Mouse (Mus musculus): Measurements from ENCODE around the gene Pithd1. TPM values are rescaled to one million over a fixed set of nuclear protein-coding genes. Genes with fewer than 3 reads are reported as not detected.

Pithd1 gene
- polyA plus RNA-seq, 1 experiment, result 31.8 TPM

- H3K4me3 ChIP-seq (ENCODE audit: insufficient read depth, low read depth, low read length), result no peak overlapping the region
- H3K4me1 ChIP-seq (ENCODE audit: control insufficient read depth, insufficient read depth, low read length), result peaks cover 5% of the 10 kb centered on the region; the same call in 1 of the 2 replicates
- no peaks in the 10 kb centered on the region for H3K36me3 ChIP-seq (ENCODE audit: control insufficient read depth, insufficient read depth, low read length)
- no peaks in the 10 kb centered on the region for H3K27me3 ChIP-seq (replicated peaks; ENCODE audit: control insufficient read depth, insufficient read depth, low read length)
- no peak for TF ChIP-seq POLR2A (IDR thresholded peaks at IDR 0.05; ENCODE audit: low read depth, low read length)
- TF ChIP-seq CTCF (conservative IDR thresholded peaks at IDR 0.05; ENCODE audit: insufficient read depth, insufficient read length, low read depth, low read length), result no peak
- WGBS, result 93% methylated on average over 12 of the region's 12 CpGs
- H3K27ac ChIP-seq (ENCODE audit: insufficient read depth, low read depth, low read length), result no peak overlapping the region
- DNase-seq, result no peak
These were observed 10.9 kb downstream of the Pithd1 start for GRCm38 (mm10) chr4:135976146-135976545.

- 60% methylated on average over 13 of the region's 13 CpGs for whole genome bisulfite sequencing
- Histone ChIP-seq H3K4me3 (ENCODE audit: insufficient read depth, low read depth, low read length) (peak overlapping the region; percentile 55), H3K27me3 (replicated peaks; ENCODE audit: control insufficient read depth, insufficient read depth, low read length) (no peaks in the 10 kb centered on the region), H3K36me3 (ENCODE audit: control insufficient read depth, insufficient read depth, low read length) (no peaks in the 10 kb centered on the region), H3K4me1 (ENCODE audit: control insufficient read depth, insufficient read depth, low read length) (peaks cover 5% of the 10 kb centered on the region; the same call in 1 of the 2 replicates), H3K27ac (ENCODE audit: insufficient read depth, low read depth, low read length) (no peak overlapping the region)
- DNase-seq, result no peak
- TF ChIP-seq POLR2A (IDR thresholded peaks at IDR 0.05; ENCODE audit: low read depth, low read length) (no peak), CTCF (conservative IDR thresholded peaks at IDR 0.05; ENCODE audit: insufficient read depth, insufficient read length, low read depth, low read length) (no peak)
These were observed 13.9 kb downstream of the Pithd1 start for GRCm38 (mm10) chr4:135972911-135973811.

- DNase-seq, result peak; percentile 92
- no peaks in the 10 kb centered on the region for H3K36me3 ChIP-seq (ENCODE audit: control insufficient read depth, insufficient read depth, low read length)
- H3K27me3 ChIP-seq (replicated peaks; ENCODE audit: control insufficient read depth, insufficient read depth, low read length), result no peaks in the 10 kb centered on the region
- 2% methylated on average over 19 of the region's 19 CpGs for WGBS
- H3K27ac ChIP-seq (ENCODE audit: insufficient read depth, low read depth, low read length), result no peak within 1 kb of the TSS
- H3K4me1 ChIP-seq (ENCODE audit: control insufficient read depth, insufficient read depth, low read length), result peaks cover 5% of the 10 kb centered on the region; the same call in 1 of the 2 replicates
- TF ChIP-seq POLR2A (IDR thresholded peaks at IDR 0.05; ENCODE audit: low read depth, low read length), result peak; percentile 6
- 0 out of 2 replicates have a peak, but pooled peaks have one; percentile 12 for TF ChIP-seq CTCF (conservative IDR thresholded peaks at IDR 0.05; ENCODE audit: insufficient read depth, insufficient read length, low read depth, low read length)
- peak within 1 kb of the TSS; percentile 55 for H3K4me3 ChIP-seq (ENCODE audit: insufficient read depth, low read depth, low read length)
These were observed 14.5 kb downstream of the Pithd1 start, which contains the start of gene Lypla2 for GRCm38 (mm10) chr4:135972556-135972906. Lypla2 (minus strand) TSS chr4:135972626.

GRCm38 (mm10) chr4:135971805-135972555, 15.1 kb downstream of the Pithd1 start:
- no peak for DNase-seq
- 1% methylated on average over 35 of the region's 35 CpGs for WGBS

GRCm38 (mm10) chr4:135970585-135970984, 16.5 kb downstream of the Pithd1 start:
- Histone ChIP-seq H3K4me1 (ENCODE audit: control insufficient read depth, insufficient read depth, low read length) (peaks cover 5% of the 10 kb centered on the region; the same call in 1 of the 2 replicates), H3K36me3 (ENCODE audit: control insufficient read depth, insufficient read depth, low read length) (no peaks in the 10 kb centered on the region), H3K27ac (ENCODE audit: insufficient read depth, low read depth, low read length) (no peak overlapping the region), H3K27me3 (replicated peaks; ENCODE audit: control insufficient read depth, insufficient read depth, low read length) (no peaks in the 10 kb centered on the region), H3K4me3 (ENCODE audit: insufficient read depth, low read depth, low read length) (no peak overlapping the region)
- TF ChIP-seq CTCF (conservative IDR thresholded peaks at IDR 0.05; ENCODE audit: insufficient read depth, insufficient read length, low read depth, low read length), result no peak
- no peak for TF ChIP-seq POLR2A (IDR thresholded peaks at IDR 0.05; ENCODE audit: low read depth, low read length)
- 81% methylated on average over 11 of the region's 11 CpGs for WGBS
- no peak for DNase-seq

More at GRCm38 (mm10) chr4:135971805-135972555, 15.1 kb downstream of the Pithd1 start:
- Histone ChIP-seq H3K4me3 (ENCODE audit: insufficient read depth, low read depth, low read length) (peak overlapping the region; percentile 55), H3K4me1 (ENCODE audit: control insufficient read depth, insufficient read depth, low read length) (peaks cover 5% of the 10 kb centered on the region; the same call in 1 of the 2 replicates), H3K27ac (ENCODE audit: insufficient read depth, low read depth, low read length) (no peak overlapping the region), H3K36me3 (ENCODE audit: control insufficient read depth, insufficient read depth, low read length) (no peaks in the 10 kb centered on the region), H3K27me3 (replicated peaks; ENCODE audit: control insufficient read depth, insufficient read depth, low read length) (no peaks in the 10 kb centered on the region)
- TF ChIP-seq CTCF (conservative IDR thresholded peaks at IDR 0.05; ENCODE audit: insufficient read depth, insufficient read length, low read depth, low read length), result no peak
- no peak for TF ChIP-seq POLR2A (IDR thresholded peaks at IDR 0.05; ENCODE audit: low read depth, low read length)

GRCm38 (mm10) chr4:135969070-135969750, 17.9 kb downstream of the Pithd1 start:
- H3K27ac ChIP-seq (ENCODE audit: insufficient read depth, low read depth, low read length), result no peak overlapping the region
- no peaks in the 10 kb centered on the region for H3K36me3 ChIP-seq (ENCODE audit: control insufficient read depth, insufficient read depth, low read length)
- H3K4me1 ChIP-seq (ENCODE audit: control insufficient read depth, insufficient read depth, low read length), result peaks cover 11% of the 10 kb centered on the region; the same call in 1 of the 2 replicates
- no peak overlapping the region for H3K4me3 ChIP-seq (ENCODE audit: insufficient read depth, low read depth, low read length)
- WGBS, result 81% methylated on average over 13 of the region's 13 CpGs
- no peaks in the 10 kb centered on the region for H3K27me3 ChIP-seq (replicated peaks; ENCODE audit: control insufficient read depth, insufficient read depth, low read length)
- DNase-seq, result no peak
- TF ChIP-seq CTCF (conservative IDR thresholded peaks at IDR 0.05; ENCODE audit: insufficient read depth, insufficient read length, low read depth, low read length) (no peak), POLR2A (IDR thresholded peaks at IDR 0.05; ENCODE audit: low read depth, low read length) (no peak)
